22 mouse cellular contexts compared by ENCODE assay signal in the genomic region with DNA sequence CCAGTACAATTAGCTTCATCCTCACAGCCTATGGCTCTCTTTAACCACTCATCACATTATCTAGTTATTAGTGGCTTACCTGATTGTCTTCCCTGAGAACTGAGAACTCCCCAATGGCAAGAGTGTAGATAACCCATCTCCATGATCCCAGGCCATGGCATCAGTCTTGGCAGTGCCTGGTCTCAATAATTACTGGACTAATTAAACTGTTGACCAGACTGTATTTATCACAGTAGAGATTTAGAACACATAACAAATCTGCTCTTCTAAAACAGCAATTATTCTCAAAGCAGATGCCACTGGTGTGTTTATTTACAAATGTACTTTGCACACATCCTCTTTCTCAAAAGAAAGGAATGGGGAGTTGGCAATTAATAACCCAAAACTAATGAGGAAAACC.
DNase-seq lines count a peak whose midpoint lies in the region; ATAC-seq lines count a peak whose summit lies in the region.
"Had no signal": no experiment of that assay in that cellular context is flagged by ENCODE, and none has a peak within 500 bp of the region (broad histone marks: within the 10 kb centered on the region; RNA-seq: fewer than 3 reads in every experiment).

No protein-coding gene starts in this region.

- no peaks in the 10 kb centered on the region for H3K4me1 ChIP-seq in forebrain, embryonic 13.5 days
- no peaks in the 10 kb centered on the region for H3K4me1 ChIP-seq in forebrain, embryonic 11.5 days (replicated peaks; ENCODE audit: control insufficient read depth, insufficient read depth, low read length)
- no peaks in the 10 kb centered on the region for H3K4me1 ChIP-seq in forebrain, embryonic 15.5 days
- H3K4me1 ChIP-seq in forebrain, embryonic 10.5 days, result no peaks in the 10 kb centered on the region
- H3K4me1 ChIP-seq: embryonic facial prominence, embryonic 13.5 days; embryonic facial prominence, embryonic 15.5 days had no signal

- no peak overlapping the region for H3K9ac ChIP-seq in forebrain, embryonic 13.5 days
- no peak overlapping the region for H3K9ac ChIP-seq in forebrain, embryonic 11.5 days (ENCODE audit: low read length)
- no peak overlapping the region for H3K9ac ChIP-seq in forebrain, embryonic 15.5 days (replicated peaks)
- H3K9ac ChIP-seq: embryonic facial prominence, embryonic 13.5 days; embryonic facial prominence, embryonic 15.5 days had no signal

- no peaks in the 10 kb centered on the region for H3K27me3 ChIP-seq in forebrain, embryonic 13.5 days
- no peaks in the 10 kb centered on the region for H3K27me3 ChIP-seq in forebrain, embryonic 11.5 days (ENCODE audit: control insufficient read depth, insufficient read depth, low read length)
- no peaks in the 10 kb centered on the region for H3K27me3 ChIP-seq in forebrain, embryonic 15.5 days
- H3K27me3 ChIP-seq in forebrain, embryonic 10.5 days (ENCODE audit: poor library complexity, severe bottlenecking), result no peaks in the 10 kb centered on the region
- H3K27me3 ChIP-seq: CH12.LX; embryonic facial prominence, embryonic 13.5 days; embryonic facial prominence, embryonic 15.5 days; Patski had no signal

- H3K4me2 ChIP-seq in forebrain, embryonic 13.5 days, result no peak overlapping the region
- H3K4me2 ChIP-seq in forebrain, embryonic 11.5 days (ENCODE audit: low read depth, low read length, severe bottlenecking), result no peak overlapping the region
- H3K4me2 ChIP-seq in forebrain, embryonic 15.5 days (replicated peaks), result no peak overlapping the region
- H3K4me2 ChIP-seq: embryonic facial prominence, embryonic 13.5 days; embryonic facial prominence, embryonic 15.5 days had no signal

- H3K4me3 ChIP-seq in forebrain, embryonic 13.5 days, result no peak overlapping the region
- no peak overlapping the region for H3K4me3 ChIP-seq in forebrain, embryonic 11.5 days (ENCODE audit: low read depth, low read length)
- H3K4me3 ChIP-seq in forebrain, embryonic 15.5 days, result no peak overlapping the region
- no peak overlapping the region for H3K4me3 ChIP-seq in forebrain, embryonic 10.5 days
- H3K4me3 ChIP-seq: embryonic facial prominence, embryonic 13.5 days; embryonic facial prominence, embryonic 15.5 days; erythroblast, embryonic 14.5 days had no signal

- DNase-seq in forebrain, embryonic 11.5 days (ENCODE audit: low spot score), result no peak
- no peak for DNase-seq in forebrain, embryonic 10.5 days (ENCODE audit: extremely low spot score, low spot score)
- DNase-seq in frontal cortex, postnatal 36 days (ENCODE audit: low spot score in 2 of 2), result no peak
- DNase-seq: adrenal gland, adult 8-10 months; adrenal gland, postnatal 14 days; adrenal gland, postnatal 36 days; B cell, adult 2 months; cerebellum, adult 11-12 months; cerebellum, adult 2 months; cerebellum, adult 9-10 months; cerebellum, postnatal 10 days; cerebellum, postnatal 25 days had no signal

- 0 out of 2 replicates have a peak, but pooled peaks cover 6% of the 10 kb centered on the region for H3K9me3 ChIP-seq in forebrain, embryonic 13.5 days (replicated peaks)
- H3K9me3 ChIP-seq in forebrain, embryonic 11.5 days (ENCODE audit: control insufficient read depth, low read length), result no peaks in the 10 kb centered on the region
- no peaks in the 10 kb centered on the region for H3K9me3 ChIP-seq in forebrain, embryonic 15.5 days
- H3K9me3 ChIP-seq in forebrain, embryonic 10.5 days, result no peaks in the 10 kb centered on the region
- H3K9me3 ChIP-seq: embryonic facial prominence, embryonic 13.5 days; embryonic facial prominence, embryonic 15.5 days; G1E had no signal

- peak; percentile 43; the same call in 1 of the 2 replicates for ATAC-seq in forebrain, embryonic 13.5 days
- ATAC-seq in forebrain, embryonic 11.5 days (replicated peaks; ENCODE audit: low FRiP score), result no peak
- peak; percentile 51; the same call in 1 of the 2 replicates for ATAC-seq in forebrain, embryonic 15.5 days (replicated peaks)
- ATAC-seq: activated CD4-positive, CD25-positive, alpha-beta regulatory T cell, adult 4 months; CD4-positive, CD25-positive, alpha-beta regulatory T cell, adult 4 months; Patski had no signal

- no peak overlapping the region for H3K27ac ChIP-seq in forebrain, embryonic 13.5 days
- no peak overlapping the region for H3K27ac ChIP-seq in forebrain, embryonic 11.5 days (ENCODE audit: low read depth, low read length)
- H3K27ac ChIP-seq in forebrain, embryonic 15.5 days (replicated peaks), result no peak overlapping the region
- H3K27ac ChIP-seq in forebrain, embryonic 10.5 days, result no peak overlapping the region
- H3K27ac ChIP-seq: embryonic facial prominence, embryonic 13.5 days; embryonic facial prominence, embryonic 15.5 days had no signal

- H3K36me3 ChIP-seq in forebrain, embryonic 13.5 days (ENCODE audit: poor library complexity, severe bottlenecking), result no peaks in the 10 kb centered on the region
- H3K36me3 ChIP-seq in forebrain, embryonic 11.5 days (ENCODE audit: control insufficient read depth, insufficient read depth, low read length), result no peaks in the 10 kb centered on the region
- H3K36me3 ChIP-seq in forebrain, embryonic 15.5 days, result no peaks in the 10 kb centered on the region
- H3K36me3 ChIP-seq in forebrain, embryonic 10.5 days (replicated peaks), result no peaks in the 10 kb centered on the region
- H3K36me3 ChIP-seq: embryonic facial prominence, embryonic 13.5 days; embryonic facial prominence, embryonic 15.5 days; G1E had no signal
